Mouse (Mus musculus) liver, adult 2 months (tissue): ENCODE results near the gene Epb41l5. TPM values are rescaled to one million over a fixed set of nuclear protein-coding genes. Genes with fewer than 3 reads are reported as not detected.

Experiments used
- DNase-seq: peaks from one replicate; pipeline ENCODE4 v3.0.0-alpha.2; 2011; ENCODE audit warnings: low read depth, low spot score; ENCODE audit errors: extremely low read depth
- H3K27ac ChIP-seq: fragments of 200-500 bp; replicated peaks from 2 replicates; pipeline ENCODE4 v1.5.1; 2012; ENCODE audit warnings: low read depth, mild to moderate bottlenecking, control low read depth, inconsistent platforms, low read length; ENCODE audit not compliant: insufficient read depth
- H3K27me3 ChIP-seq: fragments of 200-500 bp; 2 replicates; pipeline ENCODE4 v1.6.1; 2012; ENCODE audit warnings: mild to moderate bottlenecking, moderate library complexity, low read length, inconsistent platforms; ENCODE audit not compliant: control insufficient read depth, insufficient read depth
- H3K36me3 ChIP-seq: fragments of 200-500 bp; 2 replicates; pipeline ENCODE4 v1.6.1; 2012; ENCODE audit warnings: low read length, inconsistent platforms; ENCODE audit not compliant: control insufficient read depth, insufficient read depth
- H3K4me1 ChIP-seq: fragments of 200-500 bp; 2 replicates; pipeline ENCODE4 v1.6.1; 2011; ENCODE audit warnings: low read length; ENCODE audit not compliant: control insufficient read depth, insufficient read depth
- H3K4me3 ChIP-seq: fragments of 200-500 bp; 2 replicates; pipeline ENCODE4 v1.5.1; 2011; ENCODE audit warnings: low read depth, mild to moderate bottlenecking, control low read depth, low read length, moderate library complexity; ENCODE audit not compliant: insufficient read depth
- H3K79me2 ChIP-seq: fragments of 200-500 bp; 2 replicates; pipeline ENCODE4 v1.6.1; 2012; ENCODE audit warnings: inconsistent platforms, mild to moderate bottlenecking, low read length, moderate library complexity; ENCODE audit not compliant: control insufficient read depth, insufficient read depth
- H3K9ac ChIP-seq: fragments of 200-500 bp; 2 replicates; pipeline ENCODE4 v1.6.1; 2012; ENCODE audit warnings: low read depth, mild to moderate bottlenecking, control low read depth, inconsistent platforms, low read length
- CTCF ChIP-seq: fragments of 200-500 bp; IDR thresholded peaks from 2 replicates; pipeline ENCODE4 v1.5.1; 2011; ENCODE audit warnings: low read depth, low read length, control low read depth
- POLR2A ChIP-seq: fragments of 200-500 bp; IDR thresholded peaks from 2 replicates; pipeline ENCODE4 v1.6.1; 2011; ENCODE audit warnings: low read length, control low read depth; ENCODE audit not compliant: insufficient read depth; ENCODE audit errors: extremely low read depth
- WGBS: fragments of 180-500 bp; shearing (Covaris S2); methylation state at CpG from one replicate; pipeline ENCODE4 v1.1.7; 2018; 5-methylcytosine and 5-hydroxymethylcytosine counted together
- polyA plus RNA-seq: library from polyadenylated mRNA; depleted of rRNA; stranded (reverse); fragments of >200 nt; gene quantifications from 2 replicates; pipeline ENCODE4 v1.2.3, GENCODE M21; 2012
- total RNA-seq: library from RNA; depleted of rRNA; stranded (reverse); fragments of >200 nt; gene quantifications from 2 replicates; pipeline ENCODE4 v1.2.3, GENCODE M21; 2014

Gene Epb41l5
- total and polyA plus RNA-seq, 2 experiments = 18.8 to 38.0 TPM

- Histone ChIP-seq H3K9ac (no peak overlapping the region), H3K27me3 (no peaks in the 10 kb centered on the region), H3K4me1 (peaks cover 6% of the 10 kb centered on the region; the same call in 1 of the 2 replicates), H3K36me3 (no peaks in the 10 kb centered on the region), H3K4me3 (no peak overlapping the region), H3K79me2 (no peaks in the 10 kb centered on the region), H3K27ac (no peak overlapping the region)
- no peak for DNase-seq
- 95% methylated on average over 5 of the region's 5 CpGs for WGBS
- TF ChIP-seq CTCF (no peak), POLR2A (no peak)
These were observed 104.1 kb downstream of the Epb41l5 start for GRCm38 (mm10) chr1:119544611-119545155.

GRCm38 (mm10) chr1:119543316-119543715 lies 105.5 kb downstream of the Epb41l5 start:
- Histone ChIP-seq H3K27ac (no peak overlapping the region), H3K4me1 (peaks cover 6% of the 10 kb centered on the region; the same call in 1 of the 2 replicates), H3K27me3 (no peaks in the 10 kb centered on the region), H3K9ac (no peak overlapping the region), H3K36me3 (no peaks in the 10 kb centered on the region), H3K79me2 (no peaks in the 10 kb centered on the region), H3K4me3 (no peak overlapping the region)
- no peak for TF ChIP-seq CTCF
- no peak for TF ChIP-seq POLR2A
- DNase-seq = no peak
- WGBS = 50% methylated on average over 6 of the region's 6 CpGs

GRCm38 (mm10) chr1:119541570-119541969 lies 107.2 kb downstream of the Epb41l5 start:
- no peak overlapping the region for H3K9ac ChIP-seq
- peaks cover 6% of the 10 kb centered on the region; the same call in 1 of the 2 replicates for H3K4me1 ChIP-seq
- no peak for TF ChIP-seq POLR2A
- no peak for TF ChIP-seq CTCF
- H3K36me3 ChIP-seq = no peaks in the 10 kb centered on the region
- no peak overlapping the region for H3K4me3 ChIP-seq
- no peak for DNase-seq
- H3K27me3 ChIP-seq = no peaks in the 10 kb centered on the region
- 58% methylated on average over 3 of the region's 3 CpGs for WGBS
- no peaks in the 10 kb centered on the region for H3K79me2 ChIP-seq
- H3K27ac ChIP-seq = no peak overlapping the region

- H3K9ac ChIP-seq = no peak overlapping the region; the same call in 1 of the 2 replicates
- WGBS = 18% methylated on average over 9 of the region's 9 CpGs
- H3K79me2 ChIP-seq = no peaks in the 10 kb centered on the region
- peak; percentile 90 for DNase-seq
- peak overlapping the region; percentile 51; the same call in 1 of the 2 replicates for H3K27ac ChIP-seq
- H3K4me3 ChIP-seq = no peak overlapping the region
- H3K4me1 ChIP-seq = peaks cover 6% of the 10 kb centered on the region; the same call in 1 of the 2 replicates
- H3K27me3 ChIP-seq = no peaks in the 10 kb centered on the region
- H3K36me3 ChIP-seq = no peaks in the 10 kb centered on the region
- no peak for TF ChIP-seq CTCF
- TF ChIP-seq POLR2A = no peak
These were observed 107.8 kb downstream of the Epb41l5 start for GRCm38 (mm10) chr1:119540836-119541557.

GRCm38 (mm10) chr1:119539252-119539651 lies 109.5 kb downstream of the Epb41l5 start:
- no peaks in the 10 kb centered on the region for H3K27me3 ChIP-seq
- TF ChIP-seq CTCF (no peak), POLR2A (no peak)
- no peaks in the 10 kb centered on the region for H3K36me3 ChIP-seq

GRCm38 (mm10) chr1:119537651-119538050 lies 111.1 kb downstream of the Epb41l5 start:
- H3K36me3 ChIP-seq = no peaks in the 10 kb centered on the region
- H3K27me3 ChIP-seq = no peaks in the 10 kb centered on the region
- H3K4me3 ChIP-seq = no peak overlapping the region
- no peak overlapping the region for H3K27ac ChIP-seq
- peaks cover 6% of the 10 kb centered on the region; the same call in 1 of the 2 replicates for H3K4me1 ChIP-seq
- H3K79me2 ChIP-seq = no peaks in the 10 kb centered on the region
- TF ChIP-seq CTCF = no peak
- no peak for TF ChIP-seq POLR2A
- no peak for DNase-seq
- H3K9ac ChIP-seq = no peak overlapping the region
- 94% methylated on average over 6 of the region's 6 CpGs for WGBS

More at GRCm38 (mm10) chr1:119539252-119539651, 109.5 kb downstream of the Epb41l5 start:
- WGBS = 13% methylated on average over 2 of the region's 2 CpGs
- DNase-seq = peak; percentile 66
- H3K4me1 ChIP-seq = peaks cover 6% of the 10 kb centered on the region; the same call in 1 of the 2 replicates
- no peaks in the 10 kb centered on the region for H3K79me2 ChIP-seq
- H3K27ac ChIP-seq = no peak overlapping the region
- H3K4me3 ChIP-seq = no peak overlapping the region
- H3K9ac ChIP-seq = no peak overlapping the region
